In the genomic region with DNA sequence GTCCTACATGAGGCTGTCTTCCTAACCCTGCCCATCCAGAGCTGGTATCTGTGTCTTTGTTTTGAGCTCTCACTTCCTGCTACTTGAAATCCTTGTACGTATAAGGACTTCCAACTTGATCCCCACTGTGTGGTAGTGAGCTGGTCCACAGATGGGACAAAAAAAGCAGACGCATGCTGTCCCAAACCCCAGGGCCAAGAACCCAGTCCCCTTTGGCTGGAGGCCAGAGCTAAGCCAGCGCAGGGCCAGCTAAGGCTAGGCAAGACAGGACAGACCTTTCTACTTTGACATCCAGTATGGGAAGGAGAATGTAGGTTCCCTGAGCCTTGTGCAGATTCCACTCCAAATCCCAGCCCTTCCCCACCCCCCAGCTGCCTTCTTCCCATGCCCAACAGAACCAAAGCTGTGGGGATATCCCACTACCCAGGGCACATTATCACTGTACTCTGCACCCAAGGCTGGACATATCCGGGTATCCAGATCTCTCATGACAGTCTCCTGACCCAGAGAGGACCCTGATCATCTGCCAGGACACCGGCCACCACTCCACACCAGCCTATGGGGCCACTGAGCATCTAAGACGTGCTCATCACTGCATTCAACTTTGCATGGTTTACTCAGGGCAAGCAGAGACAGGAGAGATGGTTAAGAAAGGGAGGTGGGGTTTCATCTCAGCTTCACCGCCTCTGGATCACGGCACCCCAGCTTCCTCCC, we compare ENCODE assay signal across 21 mouse cellular contexts. TPM values are rescaled to one million over a fixed set of nuclear protein-coding genes. Genes with fewer than 3 reads are reported as not detected.
DNase-seq lines count a peak whose midpoint lies in the region; ATAC-seq and TF ChIP-seq lines count a peak whose summit lies in the region.
"Had no signal": no experiment of that assay in that cellular context is flagged by ENCODE, and none has a peak within 500 bp of the region (broad histone marks: within the 10 kb centered on the region; RNA-seq: fewer than 3 reads in every experiment).

No protein-coding gene starts in this region.

- DNase-seq in hindbrain, postnatal 0 days (ENCODE audit: low spot score): no peak
- no peak for DNase-seq in hindbrain, embryonic 10.5 days (ENCODE audit: low spot score)
- DNase-seq in MN1 (ENCODE audit: low spot score): peak; percentile 37
- peak; percentile 37 for DNase-seq in brain, adult 2 months (ENCODE audit: low read depth, low spot score)
- peak; percentile 86 to 89 for DNase-seq in cerebellum, postnatal 10 days
- DNase-seq in kidney, adult 9 months: no peak
- no peak for DNase-seq in urinary bladder, postnatal 10 days (ENCODE audit: low spot score)
- DNase-seq: kidney, postnatal 36 days; lung, postnatal 10 days; thymus, postnatal 4 days had no signal

- no peak overlapping the region for H3K4me2 ChIP-seq in hindbrain, postnatal 0 days (ENCODE audit: low read depth, low read length)
- H3K4me2 ChIP-seq: forebrain, embryonic 12.5 days; heart, embryonic 11.5 days; hindbrain, embryonic 13.5 days; intestine, embryonic 15.5 days; limb, embryonic 15.5 days; liver, embryonic 15.5 days had no signal

- no peak for TF ChIP-seq CTCF in hindbrain, postnatal 0 days (IDR thresholded peaks at IDR 0.05; ENCODE audit: low read depth)

- WGBS in hindbrain, postnatal 0 days: 65% methylated on average over 8 of the region's 8 CpGs
- 80% methylated on average over 8 of the region's 8 CpGs for WGBS in hindbrain, embryonic 10.5 days

- H3K4me3 ChIP-seq in hindbrain, postnatal 0 days (ENCODE audit: low read length): no peak overlapping the region
- no peak overlapping the region for H3K4me3 ChIP-seq in hindbrain, embryonic 10.5 days
- H3K4me3 ChIP-seq: forebrain, embryonic 12.5 days; hindbrain, embryonic 13.5 days; intestine, embryonic 15.5 days; limb, embryonic 15.5 days; liver, embryonic 15.5 days had no signal

- no peak for ATAC-seq in hindbrain, postnatal 0 days
- ATAC-seq in granulocyte monocyte progenitor cell, adult 5-6 weeks (replicated peaks; ENCODE audit: poor library complexity, severe bottlenecking): no peak
- ATAC-seq: intestine, embryonic 15.5 days had no signal

- H3K27ac ChIP-seq in hindbrain, postnatal 0 days: peak overlapping the region; percentile 36; the same call in 1 of the 2 replicates
- H3K27ac ChIP-seq in hindbrain, embryonic 10.5 days: no peak overlapping the region
- H3K27ac ChIP-seq: forebrain, embryonic 12.5 days; hindbrain, embryonic 13.5 days; intestine, embryonic 15.5 days; limb, embryonic 15.5 days; liver, embryonic 15.5 days had no signal

- H3K9ac ChIP-seq in hindbrain, postnatal 0 days (replicated peaks; ENCODE audit: low read length): no peak overlapping the region
- H3K9ac ChIP-seq: forebrain, embryonic 12.5 days; hindbrain, embryonic 13.5 days; intestine, embryonic 15.5 days; limb, embryonic 15.5 days; liver, embryonic 15.5 days had no signal

- peaks cover 15% of the 10 kb centered on the region for H3K4me1 ChIP-seq in hindbrain, postnatal 0 days (ENCODE audit: insufficient read depth, low read length)
- peaks cover 43% of the 10 kb centered on the region for H3K4me1 ChIP-seq in hindbrain, embryonic 10.5 days (replicated peaks)
- H3K4me1 ChIP-seq: intestine, embryonic 15.5 days; limb, embryonic 15.5 days; liver, embryonic 15.5 days had no signal

- no peaks in the 10 kb centered on the region for H3K36me3 ChIP-seq in hindbrain, postnatal 0 days (ENCODE audit: insufficient read depth, low read length)
- no peaks in the 10 kb centered on the region for H3K36me3 ChIP-seq in hindbrain, embryonic 10.5 days
- H3K36me3 ChIP-seq: forebrain, embryonic 12.5 days; hindbrain, embryonic 13.5 days; intestine, embryonic 15.5 days; limb, embryonic 15.5 days; liver, embryonic 15.5 days had no signal

- H3K9me3 ChIP-seq in hindbrain, postnatal 0 days (ENCODE audit: low read length): no peaks in the 10 kb centered on the region
- no peaks in the 10 kb centered on the region for H3K9me3 ChIP-seq in hindbrain, embryonic 10.5 days
- H3K9me3 ChIP-seq: forebrain, embryonic 12.5 days; hindbrain, embryonic 13.5 days; intestine, embryonic 15.5 days; limb, embryonic 15.5 days; liver, embryonic 15.5 days had no signal

- no peaks in the 10 kb centered on the region for H3K27me3 ChIP-seq in hindbrain, postnatal 0 days (ENCODE audit: insufficient read depth, low read length)
- H3K27me3 ChIP-seq in hindbrain, embryonic 10.5 days (ENCODE audit: insufficient read depth, poor library complexity, severe bottlenecking): peaks cover 4% of the 10 kb centered on the region; the same call in 1 of the 2 replicates
- H3K27me3 ChIP-seq: intestine, embryonic 15.5 days; limb, embryonic 15.5 days had no signal

RNA-seq across cellular contexts. Expression of a gene that starts 45.1 kb away (rescaled TPM):
- total RNA-seq in hindbrain, postnatal 0 days (2014; rRNA removed): 45.7 and 48.8 TPM in 2 replicates
- polyA plus RNA-seq in hindbrain, postnatal 0 days (2015; fragmentation: Nextera tagmentation; extraction: Ambion mirVana): 12.5 and 12.8 TPM in 2 replicates
- 2.1 and 2.6 TPM in 2 replicates for polyA plus RNA-seq in hindbrain, embryonic 10.5 days (2016; fragmentation: Nextera tagmentation; extraction: Ambion mirVana)
- total RNA-seq in granulocyte monocyte progenitor cell, adult 5-6 weeks (2014; fragmentation: Nextera tagmentation): 0.30 TPM in 1 of 2 replicates, not detected in the other
- total RNA-seq in granulocyte monocyte progenitor cell, adult 5-6 weeks (2017): not detected in 2 replicates
- total RNA-seq: heart, postnatal 10 days; megakaryocyte, adult 5-6 weeks had no signal
- polyA plus RNA-seq: liver, embryonic 15.5 days had no signal

RNA-seq across cellular contexts. Expression of a gene that starts 47.5 kb away (rescaled TPM):
- total RNA-seq in hindbrain, postnatal 0 days (2014; rRNA removed): 34.5 and 40.9 TPM in 2 replicates
- 25.2 and 28.1 TPM in 2 replicates for polyA plus RNA-seq in hindbrain, postnatal 0 days (2015; fragmentation: Nextera tagmentation; extraction: Ambion mirVana)
- polyA plus RNA-seq in hindbrain, embryonic 10.5 days (2016; fragmentation: Nextera tagmentation; extraction: Ambion mirVana): 39.9 and 46.5 TPM in 2 replicates
- total RNA-seq in granulocyte monocyte progenitor cell, adult 5-6 weeks (2014; fragmentation: Nextera tagmentation): 36.3 and 45.1 TPM in 2 replicates
- total RNA-seq in granulocyte monocyte progenitor cell, adult 5-6 weeks (2017): 17.3 and 20.8 TPM in 2 replicates

RNA-seq across cellular contexts. Expression of a gene that starts 50.7 kb away (rescaled TPM):
- 149 and 177 TPM in 2 replicates for total RNA-seq in hindbrain, postnatal 0 days (2014; rRNA removed)
- polyA plus RNA-seq in hindbrain, postnatal 0 days (2015; fragmentation: Nextera tagmentation; extraction: Ambion mirVana): 106 and 122 TPM in 2 replicates
- polyA plus RNA-seq in hindbrain, embryonic 10.5 days (2016; fragmentation: Nextera tagmentation; extraction: Ambion mirVana): 534 and 601 TPM in 2 replicates
- total RNA-seq in granulocyte monocyte progenitor cell, adult 5-6 weeks (2014; fragmentation: Nextera tagmentation): 0.85 TPM in 1 of 2 replicates, not detected in the other
- 0.52 TPM in 1 of 2 replicates, not detected in the other for total RNA-seq in granulocyte monocyte progenitor cell, adult 5-6 weeks (2017)
- total RNA-seq: adrenal gland, adult 2 months; heart, postnatal 10 days had no signal
- polyA plus RNA-seq: adrenal gland, adult 2 months; C2C12 had no signal

RNA-seq across cellular contexts. Expression of a gene that starts 55.3 kb away (rescaled TPM):
- total RNA-seq in hindbrain, postnatal 0 days (2014; rRNA removed): 12.8 and 20.2 TPM in 2 replicates
- polyA plus RNA-seq in hindbrain, postnatal 0 days (2015; fragmentation: Nextera tagmentation; extraction: Ambion mirVana): 15.4 and 15.9 TPM in 2 replicates
- polyA plus RNA-seq in hindbrain, embryonic 10.5 days (2016; fragmentation: Nextera tagmentation; extraction: Ambion mirVana): 19.9 and 21.4 TPM in 2 replicates
- total RNA-seq in granulocyte monocyte progenitor cell, adult 5-6 weeks (2014; fragmentation: Nextera tagmentation): 10.5 and 11.0 TPM in 2 replicates
- total RNA-seq in granulocyte monocyte progenitor cell, adult 5-6 weeks (2017): 13.4 and 18.6 TPM in 2 replicates

Comparison
In these comparisons a context has a peak if more than half of its experiments do, and no peak if none do; other contexts are left out.
1. DNase-seq: peak in MN1 (single experiment), brain, adult 2 months (single experiment) and cerebellum, postnatal 10 days (2 of 2); none in hindbrain, postnatal 0 days (single experiment), hindbrain, embryonic 10.5 days (single experiment), kidney, adult 9 months (single experiment) and urinary bladder, postnatal 10 days (single experiment).
2. RNA of a gene that starts 45.1 kb away (total RNA-seq): 45.7 to 48.8 TPM in hindbrain, postnatal 0 days; 0.30 TPM in granulocyte monocyte progenitor cell, adult 5-6 weeks; every median in the first group is over 10 times any median in the second.
3. RNA of a gene that starts 50.7 kb away (total RNA-seq): 149 to 177 TPM in hindbrain, postnatal 0 days; 0.52 to 0.85 TPM in granulocyte monocyte progenitor cell, adult 5-6 weeks; every median in the first group is over 10 times any median in the second.